Mouse (Mus musculus): Measurements from ENCODE around the gene Higd1b. TPM values are rescaled to one million over a fixed set of nuclear protein-coding genes. Genes with fewer than 3 reads are reported as not detected.

Gene Higd1b
- polyA plus RNA-seq, 1 experiment: 12.3 TPM

GRCm38 (mm10) chr11:102819021-102819782, 16.4 kb upstream of the Higd1b start, which contains the start of gene Gjc1:
Gjc1 (minus strand) TSS chr11:102819700.
- Histone ChIP-seq H3K27ac (ENCODE audit: insufficient read depth, low read length) (peak within 1 kb of the TSS; percentile 57), H3K4me1 (ENCODE audit: control insufficient read depth, insufficient read depth, low read length) (no peaks in the 10 kb centered on the region), H3K4me3 (ENCODE audit: insufficient read depth, low read length) (peak within 1 kb of the TSS; percentile 55)
- TF ChIP-seq CTCF (IDR thresholded peaks at IDR 0.05; ENCODE audit: extremely low read depth, insufficient read depth, low read length) (no peak), POLR2A (IDR thresholded peaks at IDR 0.05; ENCODE audit: extremely low read depth, insufficient read depth, low read length) (no peak)

- no peaks in the 10 kb centered on the region for H3K4me1 ChIP-seq (ENCODE audit: control insufficient read depth, insufficient read depth, low read length)
- H3K4me3 ChIP-seq (ENCODE audit: insufficient read depth, low read length): peak overlapping the region; percentile 55
- no peak overlapping the region for H3K27ac ChIP-seq (ENCODE audit: insufficient read depth, low read length)
- no peak for TF ChIP-seq CTCF (IDR thresholded peaks at IDR 0.05; ENCODE audit: extremely low read depth, insufficient read depth, low read length)
- no peak for TF ChIP-seq POLR2A (IDR thresholded peaks at IDR 0.05; ENCODE audit: extremely low read depth, insufficient read depth, low read length)
Observed at GRCm38 (mm10) chr11:102819783-102820385, 15.8 kb upstream of the Higd1b start.

GRCm38 (mm10) chr11:102820432-102820831, 15.2 kb upstream of the Higd1b start:
- no peak overlapping the region for H3K27ac ChIP-seq (ENCODE audit: insufficient read depth, low read length)
- no peaks in the 10 kb centered on the region for H3K4me1 ChIP-seq (ENCODE audit: control insufficient read depth, insufficient read depth, low read length)
- no peak for TF ChIP-seq POLR2A (IDR thresholded peaks at IDR 0.05; ENCODE audit: extremely low read depth, insufficient read depth, low read length)
- TF ChIP-seq CTCF (IDR thresholded peaks at IDR 0.05; ENCODE audit: extremely low read depth, insufficient read depth, low read length): no peak
- H3K4me3 ChIP-seq (ENCODE audit: insufficient read depth, low read length): no peak overlapping the region

GRCm38 (mm10) chr11:102821231-102821630, 14.4 kb upstream of the Higd1b start:
- no peak overlapping the region for H3K27ac ChIP-seq (ENCODE audit: insufficient read depth, low read length)
- no peaks in the 10 kb centered on the region for H3K4me1 ChIP-seq (ENCODE audit: control insufficient read depth, insufficient read depth, low read length)
- TF ChIP-seq CTCF (IDR thresholded peaks at IDR 0.05; ENCODE audit: extremely low read depth, insufficient read depth, low read length): no peak
- TF ChIP-seq POLR2A (IDR thresholded peaks at IDR 0.05; ENCODE audit: extremely low read depth, insufficient read depth, low read length): no peak
- no peak overlapping the region for H3K4me3 ChIP-seq (ENCODE audit: insufficient read depth, low read length)

- H3K4me1 ChIP-seq (ENCODE audit: control insufficient read depth, insufficient read depth, low read length): no peaks in the 10 kb centered on the region
- TF ChIP-seq POLR2A (IDR thresholded peaks at IDR 0.05; ENCODE audit: extremely low read depth, insufficient read depth, low read length): no peak
- TF ChIP-seq CTCF (IDR thresholded peaks at IDR 0.05; ENCODE audit: extremely low read depth, insufficient read depth, low read length): no peak
- H3K4me3 ChIP-seq (ENCODE audit: insufficient read depth, low read length): no peak overlapping the region
- H3K27ac ChIP-seq (ENCODE audit: insufficient read depth, low read length): no peak overlapping the region
Observed at GRCm38 (mm10) chr11:102826476-102826875, 9.2 kb upstream of the Higd1b start.

- Histone ChIP-seq H3K4me1 (ENCODE audit: control insufficient read depth, insufficient read depth, low read length) (no peaks in the 10 kb centered on the region), H3K4me3 (ENCODE audit: insufficient read depth, low read length) (no peak overlapping the region), H3K27ac (ENCODE audit: insufficient read depth, low read length) (no peak overlapping the region)
- no peak for TF ChIP-seq POLR2A (IDR thresholded peaks at IDR 0.05; ENCODE audit: extremely low read depth, insufficient read depth, low read length)
- TF ChIP-seq CTCF (IDR thresholded peaks at IDR 0.05; ENCODE audit: extremely low read depth, insufficient read depth, low read length): no peak
Observed at GRCm38 (mm10) chr11:102827097-102827496, 8.6 kb upstream of the Higd1b start.

- Histone ChIP-seq H3K4me3 (ENCODE audit: insufficient read depth, low read length) (no peak overlapping the region), H3K27ac (ENCODE audit: insufficient read depth, low read length) (no peak overlapping the region), H3K4me1 (ENCODE audit: control insufficient read depth, insufficient read depth, low read length) (no peaks in the 10 kb centered on the region)
- TF ChIP-seq CTCF (IDR thresholded peaks at IDR 0.05; ENCODE audit: extremely low read depth, insufficient read depth, low read length): no peak
- no peak for TF ChIP-seq POLR2A (IDR thresholded peaks at IDR 0.05; ENCODE audit: extremely low read depth, insufficient read depth, low read length)
Observed at GRCm38 (mm10) chr11:102830276-102830675, 5.4 kb upstream of the Higd1b start.

GRCm38 (mm10) chr11:102832700-102833297, 2.9 kb upstream of the Higd1b start:
- H3K4me1 ChIP-seq (ENCODE audit: control insufficient read depth, insufficient read depth, low read length): no peaks in the 10 kb centered on the region
- no peak overlapping the region for H3K4me3 ChIP-seq (ENCODE audit: insufficient read depth, low read length)
- TF ChIP-seq POLR2A (IDR thresholded peaks at IDR 0.05; ENCODE audit: extremely low read depth, insufficient read depth, low read length) (no peak), CTCF (IDR thresholded peaks at IDR 0.05; ENCODE audit: extremely low read depth, insufficient read depth, low read length) (no peak)
- H3K27ac ChIP-seq (ENCODE audit: insufficient read depth, low read length): no peak overlapping the region

- TF ChIP-seq CTCF (IDR thresholded peaks at IDR 0.05; ENCODE audit: extremely low read depth, insufficient read depth, low read length): no peak
- TF ChIP-seq POLR2A (IDR thresholded peaks at IDR 0.05; ENCODE audit: extremely low read depth, insufficient read depth, low read length): no peak
- Histone ChIP-seq H3K4me1 (ENCODE audit: control insufficient read depth, insufficient read depth, low read length) (no peaks in the 10 kb centered on the region), H3K27ac (ENCODE audit: insufficient read depth, low read length) (no peak overlapping the region), H3K4me3 (ENCODE audit: insufficient read depth, low read length) (no peak overlapping the region)
Observed at GRCm38 (mm10) chr11:102834219-102834618, 1.4 kb upstream of the Higd1b start.

Data from cortical plate, adult 2 months (tissue).